Mouse (Mus musculus) C2C12 (cell line): ENCODE measurements around the gene Ccn5. TPM values are rescaled to one million over a fixed set of nuclear protein-coding genes. Genes with fewer than 3 reads are reported as not detected.

Source experiments
- H3K27me3 ChIP-seq: one replicate; pipeline ENCODE4 v1.6.1; 2011; ENCODE audit not compliant: control insufficient read depth, insufficient read depth, insufficient read length
- H3K36me3 ChIP-seq: one replicate; pipeline ENCODE4 v1.6.1; 2011; ENCODE audit not compliant: control insufficient read depth, insufficient read depth
- H3K4me3 ChIP-seq: one replicate; pipeline ENCODE4 v1.5.1; 2011; ENCODE audit warnings: mild to moderate bottlenecking, control low read depth; ENCODE audit not compliant: poor library complexity, insufficient read depth, severe bottlenecking
- H3K79me2 ChIP-seq: one replicate; pipeline ENCODE4 v1.6.1; 2011; ENCODE audit not compliant: control insufficient read depth, insufficient read depth
- H3K79me3 ChIP-seq: one replicate; pipeline ENCODE4 v1.6.1; 2011; ENCODE audit warnings: low read depth, control low read depth
- H3ac ChIP-seq: one replicate; pipeline ENCODE3; 2011; ENCODE audit warnings: low read depth; ENCODE audit not compliant: control insufficient read depth, insufficient read length
- CEBPB ChIP-seq: IDR thresholded peaks from one replicate; pipeline ENCODE4 v1.6.1; 2011; ENCODE audit warnings: low read depth, mild to moderate bottlenecking, control low read depth, moderate library complexity
- CTCF ChIP-seq: IDR thresholded peaks from one replicate; pipeline ENCODE4 v1.5.1; 2011; ENCODE audit not compliant: control insufficient read depth, insufficient read depth, insufficient read length
- FOSL1 ChIP-seq: IDR thresholded peaks from one replicate; pipeline ENCODE4 v1.8.0; 2011; ENCODE audit warnings: mild to moderate bottlenecking, low read length; ENCODE audit not compliant: poor library complexity, insufficient read depth, severe bottlenecking
- MAX ChIP-seq: IDR thresholded peaks from one replicate; pipeline ENCODE4 v1.6.1; 2011; ENCODE audit warnings: mild to moderate bottlenecking, control low read depth
- MYOD1 ChIP-seq: IDR thresholded peaks from one replicate; pipeline ENCODE4 v1.6.1; 2011; ENCODE audit warnings: low read depth; ENCODE audit not compliant: control insufficient read depth, insufficient read length
- MYOG ChIP-seq: IDR thresholded peaks from one replicate; pipeline ENCODE4 v1.6.1; 2011; ENCODE audit not compliant: control insufficient read depth, insufficient read length; ENCODE audit errors: extremely low read depth
- USF1 ChIP-seq: IDR thresholded peaks from one replicate; pipeline ENCODE4 v1.6.1; 2011; ENCODE audit warnings: low read depth, mild to moderate bottlenecking, control low read depth, moderate library complexity
- polyA plus RNA-seq: library from polyadenylated mRNA; unstranded; fragments of >200 nt; fragmentation: generic; extraction: Trizol; gene quantifications from one replicate; pipeline ENCODE4 v1.2.1, GENCODE M21; 2012; ENCODE audit warnings: missing spikeins

The Ccn5 gene
- polyA plus RNA-seq, 1 experiment = 0.78 TPM

GRCm38 (mm10) chr2:163809166-163809565 lies 11.5 kb upstream of the Ccn5 start:
- H3K27me3 ChIP-seq = no peaks in the 10 kb centered on the region
- TF ChIP-seq MAX (no peak), FOSL1 (no peak), MYOG (no peak), CTCF (no peak), USF1 (no peak), CEBPB (no peak), MYOD1 (no peak)
- H3K4me3 ChIP-seq = no peak overlapping the region
- H3ac ChIP-seq = no peak overlapping the region
- H3K79me2 ChIP-seq = no peaks in the 10 kb centered on the region
- H3K79me3 ChIP-seq = no peaks in the 10 kb centered on the region
- H3K36me3 ChIP-seq = no peaks in the 10 kb centered on the region

- no peaks in the 10 kb centered on the region for H3K27me3 ChIP-seq
- no peaks in the 10 kb centered on the region for H3K79me3 ChIP-seq
- H3K4me3 ChIP-seq = no peak overlapping the region
- H3K79me2 ChIP-seq = no peaks in the 10 kb centered on the region
- H3K36me3 ChIP-seq = no peaks in the 10 kb centered on the region
- H3ac ChIP-seq = no peak overlapping the region
- TF ChIP-seq MYOG = no peak
- no peak for TF ChIP-seq CEBPB
- no peak for TF ChIP-seq MAX
- TF ChIP-seq FOSL1 = no peak
- TF ChIP-seq CTCF = no peak
- no peak for TF ChIP-seq MYOD1
Measured at GRCm38 (mm10) chr2:163809704-163810103, 11.0 kb upstream of the Ccn5 start.

- Histone ChIP-seq H3ac (no peak overlapping the region), H3K27me3 (no peaks in the 10 kb centered on the region), H3K36me3 (no peaks in the 10 kb centered on the region), H3K79me3 (no peaks in the 10 kb centered on the region), H3K4me3 (no peak overlapping the region), H3K79me2 (no peaks in the 10 kb centered on the region)
- no peak for TF ChIP-seq USF1
- TF ChIP-seq CTCF = no peak
- TF ChIP-seq MAX = no peak
- TF ChIP-seq MYOD1 = no peak
- no peak for TF ChIP-seq FOSL1
- no peak for TF ChIP-seq MYOG
- TF ChIP-seq CEBPB = no peak
Measured at GRCm38 (mm10) chr2:163813077-163813476, 7.6 kb upstream of the Ccn5 start.

GRCm38 (mm10) chr2:163814739-163815465 lies 5.8 kb upstream of the Ccn5 start:
- H3K79me3 ChIP-seq = no peaks in the 10 kb centered on the region
- H3K79me2 ChIP-seq = no peaks in the 10 kb centered on the region
- TF ChIP-seq MYOD1 = peak; percentile 10
- TF ChIP-seq CEBPB = no peak
- TF ChIP-seq USF1 = peak; percentile 57
- peak; percentile 67 for TF ChIP-seq MAX
- TF ChIP-seq FOSL1 = peak; percentile 62
- TF ChIP-seq MYOG = no peak
- TF ChIP-seq CTCF = no peak
- H3K36me3 ChIP-seq = no peaks in the 10 kb centered on the region
- no peak overlapping the region for H3K4me3 ChIP-seq
- no peak overlapping the region for H3ac ChIP-seq
- H3K27me3 ChIP-seq = no peaks in the 10 kb centered on the region

GRCm38 (mm10) chr2:163823248-163823647 lies 2.6 kb downstream of the Ccn5 start:
- no peak overlapping the region for H3K4me3 ChIP-seq

GRCm38 (mm10) chr2:163823771-163824170 lies 3.1 kb downstream of the Ccn5 start:
- no peaks in the 10 kb centered on the region for H3K79me2 ChIP-seq
- H3K36me3 ChIP-seq = no peaks in the 10 kb centered on the region
- no peak overlapping the region for H3ac ChIP-seq
- H3K27me3 ChIP-seq = no peaks in the 10 kb centered on the region
- H3K4me3 ChIP-seq = no peak overlapping the region
- no peaks in the 10 kb centered on the region for H3K79me3 ChIP-seq
- TF ChIP-seq MAX (no peak), MYOD1 (no peak), FOSL1 (no peak), MYOG (no peak), CTCF (no peak), CEBPB (no peak), USF1 (no peak)

More at GRCm38 (mm10) chr2:163823248-163823647, 2.6 kb downstream of the Ccn5 start:
- Histone ChIP-seq H3K79me2 (no peaks in the 10 kb centered on the region), H3K79me3 (no peaks in the 10 kb centered on the region), H3K36me3 (no peaks in the 10 kb centered on the region), H3ac (no peak overlapping the region), H3K27me3 (no peaks in the 10 kb centered on the region)
- TF ChIP-seq CEBPB (no peak), CTCF (peak; percentile 77)
